Mouse (Mus musculus) intestine, embryonic 15.5 days (tissue): Measurements from ENCODE around the gene Gm10577. TPM values are rescaled to one million over a fixed set of nuclear protein-coding genes. Genes with fewer than 3 reads are reported as not detected.

Experiments used
- ATAC-seq: fragments of 200-750 bp; cut with Nextera tagmentation; 2 replicates; pipeline ENCODE4 v1.8.0; 2017; ENCODE audit warnings: moderate TSS enrichment, moderate library complexity
- H3K27ac ChIP-seq: fragments of 300-500 bp; sonication (generic); 2 replicates; pipeline ENCODE4 v1.5.1; 2015; ENCODE audit warnings: mild to moderate bottlenecking, inconsistent platforms
- H3K27me3 ChIP-seq: fragments of 300-500 bp; sonication (generic); replicated peaks from 2 replicates; pipeline ENCODE4 v1.6.1; 2015; ENCODE audit warnings: inconsistent platforms
- H3K36me3 ChIP-seq: fragments of 300-500 bp; sonication (generic); 2 replicates; pipeline ENCODE4 v1.6.1; 2015; ENCODE audit warnings: inconsistent platforms
- H3K4me1 ChIP-seq: fragments of 300-500 bp; sonication (generic); replicated peaks from 2 replicates; pipeline ENCODE4 v1.6.1; 2015; ENCODE audit warnings: inconsistent platforms
- H3K4me2 ChIP-seq: fragments of 300-500 bp; sonication (generic); replicated peaks from 2 replicates; pipeline ENCODE4 v1.6.1; 2015; ENCODE audit warnings: mild to moderate bottlenecking, inconsistent platforms
- H3K4me3 ChIP-seq: fragments of 300-500 bp; sonication (generic); replicated peaks from 2 replicates; pipeline ENCODE4 v1.5.1; 2015; ENCODE audit warnings: inconsistent platforms
- H3K9ac ChIP-seq: fragments of 300-500 bp; sonication (generic); 2 replicates; pipeline ENCODE4 v1.6.1; 2015; ENCODE audit warnings: inconsistent platforms
- H3K9me3 ChIP-seq: fragments of 300-500 bp; sonication (generic); 2 replicates; pipeline ENCODE4 v1.6.1; 2016; ENCODE audit warnings: inconsistent platforms
- WGBS: fragments of 180-500 bp; shearing (Covaris S2); methylation state at CpG from one replicate; pipeline ENCODE4 v1.1.7; 2015; 5-methylcytosine and 5-hydroxymethylcytosine counted together
- polyA plus RNA-seq: library from polyadenylated mRNA; unstranded; fragments of >200 nt; fragmentation: Nextera tagmentation; extraction: Ambion mirVana; gene quantifications from 2 replicates; pipeline ENCODE4 v1.2.1, GENCODE M21; 2015

The Gm10577 gene
- polyA plus RNA-seq, 1 experiment from 2014 or later, result not detected

DNA sequence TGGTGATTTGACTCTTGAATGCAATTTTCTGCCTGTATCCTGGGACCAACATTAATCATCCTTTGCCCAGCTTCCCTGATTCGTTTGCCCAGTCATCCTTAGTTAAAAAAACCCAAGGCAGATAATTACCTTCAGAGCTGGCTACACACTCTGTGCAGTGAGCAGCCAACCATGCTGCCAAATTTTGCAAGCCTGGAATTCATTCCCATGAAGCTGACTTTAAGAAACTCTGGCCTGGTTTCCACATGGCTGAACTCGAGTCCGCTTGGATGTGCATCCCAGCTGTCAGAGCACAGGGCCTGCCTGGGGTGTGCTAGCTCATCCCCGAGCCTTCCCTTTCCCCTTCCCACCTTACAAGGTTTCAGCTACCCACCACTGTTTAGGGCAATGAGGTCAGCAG, 29.5 kb downstream of the Gm10577 start:
- H3K36me3 ChIP-seq, result peaks cover 6% of the 10 kb centered on the region; the same call in 1 of the 2 replicates
- H3K4me3 ChIP-seq, result no peak overlapping the region
- no peak for ATAC-seq
- 69% methylated on average over 4 of the region's 4 CpGs for WGBS
- H3K9me3 ChIP-seq, result no peaks in the 10 kb centered on the region
- H3K9ac ChIP-seq, result no peak overlapping the region
- no peaks in the 10 kb centered on the region for H3K27me3 ChIP-seq
- no peak overlapping the region for H3K4me2 ChIP-seq
- H3K27ac ChIP-seq, result no peak overlapping the region
- no peaks in the 10 kb centered on the region for H3K4me1 ChIP-seq

DNA sequence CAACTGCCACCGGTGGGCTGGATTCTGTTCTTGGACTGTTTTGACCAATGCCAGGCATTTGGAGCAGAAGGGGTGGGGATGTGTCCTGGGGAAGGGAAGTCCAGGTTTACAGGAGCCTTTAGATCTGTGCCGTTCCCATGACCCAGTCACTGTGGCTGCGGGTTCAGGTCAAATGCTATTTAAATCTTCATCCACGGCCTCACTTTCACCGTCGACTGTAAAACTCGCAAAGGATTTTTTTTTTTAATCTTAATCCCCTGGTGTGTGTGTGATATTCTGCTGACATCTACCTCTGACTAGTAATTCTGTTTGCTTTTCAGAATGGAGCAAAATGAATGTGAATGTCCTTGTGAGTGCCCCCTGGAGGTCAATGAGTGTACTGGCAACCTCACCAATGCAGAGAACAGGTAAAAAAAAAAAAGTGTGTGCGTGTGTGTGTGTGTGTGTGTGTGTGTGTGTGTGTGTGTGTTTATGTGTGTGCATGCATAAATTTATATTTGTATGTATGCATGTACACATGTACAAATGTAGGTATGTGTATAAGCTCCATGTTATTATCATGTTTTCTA, 32.2 kb downstream of the Gm10577 start:
- H3K4me1 ChIP-seq, result no peaks in the 10 kb centered on the region
- 87% methylated on average over 8 of the region's 8 CpGs for WGBS
- ATAC-seq, result no peak
- no peak overlapping the region for H3K9ac ChIP-seq
- no peak overlapping the region for H3K4me3 ChIP-seq
- no peaks in the 10 kb centered on the region for H3K27me3 ChIP-seq
- no peak overlapping the region for H3K4me2 ChIP-seq
- peaks cover 1% of the 10 kb centered on the region; the same call in 1 of the 2 replicates for H3K36me3 ChIP-seq
- no peak overlapping the region for H3K27ac ChIP-seq
- H3K9me3 ChIP-seq, result no peaks in the 10 kb centered on the region

DNA sequence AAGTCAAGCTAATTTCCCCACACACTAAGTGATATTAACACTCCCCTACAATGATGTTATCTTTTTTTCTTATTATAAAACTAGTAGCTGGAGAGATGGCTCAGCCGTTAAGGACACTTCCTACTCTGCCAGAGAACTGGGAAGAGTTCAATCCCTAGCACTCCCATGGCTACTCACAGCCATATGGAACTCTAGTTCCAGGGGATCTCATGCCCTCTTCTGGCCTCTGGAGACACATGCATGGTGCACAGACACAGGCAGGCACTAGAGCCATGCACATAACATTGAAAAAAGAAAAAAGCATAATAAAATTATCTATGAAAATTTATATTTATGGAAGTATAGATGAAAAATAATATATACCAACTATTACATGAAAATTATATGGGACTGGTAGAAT, 33.3 kb downstream of the Gm10577 start:
- Histone ChIP-seq H3K9me3 (no peaks in the 10 kb centered on the region), H3K4me3 (no peak overlapping the region), H3K36me3 (no peaks in the 10 kb centered on the region; the same call in 1 of the 2 replicates), H3K4me1 (no peaks in the 10 kb centered on the region), H3K27ac (no peak overlapping the region), H3K4me2 (no peak overlapping the region), H3K9ac (no peak overlapping the region), H3K27me3 (no peaks in the 10 kb centered on the region)
- ATAC-seq, result no peak
- 90% methylated on average over 1 of the region's 1 CpGs for WGBS

DNA sequence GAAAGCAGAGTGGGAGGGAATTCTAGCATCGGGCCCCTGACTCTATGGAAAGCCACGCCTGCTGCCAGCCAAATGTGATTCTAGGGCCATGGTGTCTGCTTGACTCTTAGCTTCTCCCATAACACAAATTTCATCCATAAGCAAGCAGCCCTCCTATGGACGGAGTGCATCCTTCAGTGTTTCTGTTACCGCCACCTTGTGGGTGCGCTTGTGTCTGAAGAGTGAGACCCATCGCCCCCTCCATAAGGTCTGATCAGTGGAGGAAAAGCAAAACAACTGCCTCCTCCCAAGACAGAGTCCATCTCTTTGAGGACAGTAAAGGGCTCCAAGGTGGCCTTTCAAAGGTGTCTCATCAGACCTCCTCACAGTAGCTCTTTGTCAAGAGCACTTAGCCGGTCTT, 43.0 kb downstream of the Gm10577 start:
- Histone ChIP-seq H3K4me2 (no peak overlapping the region), H3K4me3 (no peak overlapping the region), H3K4me1 (no peaks in the 10 kb centered on the region), H3K9ac (no peak overlapping the region), H3K27me3 (no peaks in the 10 kb centered on the region), H3K36me3 (0 out of 2 replicates have a peak, but pooled peaks cover 12% of the 10 kb centered on the region), H3K27ac (no peak overlapping the region), H3K9me3 (no peaks in the 10 kb centered on the region)
- 91% methylated on average over 7 of the region's 7 CpGs for WGBS
- no peak for ATAC-seq

DNA sequence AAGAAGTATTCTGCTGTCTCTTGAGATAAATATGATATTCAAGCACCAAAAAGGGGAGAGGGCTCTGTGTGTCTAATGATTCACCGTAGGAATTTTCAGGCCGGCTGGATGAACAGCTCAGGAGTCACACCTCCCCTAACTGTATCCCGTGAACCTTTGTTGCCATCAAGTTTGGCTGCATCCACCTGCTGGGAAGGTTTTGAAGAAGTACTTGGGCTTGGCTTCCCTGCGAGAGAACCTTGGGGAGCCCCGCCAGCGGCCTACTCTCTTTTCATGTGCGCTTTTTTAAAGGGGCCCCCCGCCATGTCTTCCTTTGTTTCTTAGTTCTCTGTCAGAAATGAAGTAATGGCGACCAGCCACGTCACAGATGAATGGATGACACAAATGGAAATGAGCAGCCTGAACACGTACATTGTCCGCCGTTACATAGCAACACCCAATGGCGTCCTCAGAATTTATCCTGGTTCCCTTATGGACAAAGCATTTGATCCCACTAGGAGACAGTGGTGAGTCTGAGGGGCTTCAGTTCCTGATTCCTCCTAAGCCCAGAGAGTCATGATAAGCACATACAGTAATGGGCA, 46.0 kb downstream of the Gm10577 start:
- Histone ChIP-seq H3K4me2 (no peak overlapping the region), H3K36me3 (0 out of 2 replicates have a peak, but pooled peaks cover 9% of the 10 kb centered on the region), H3K9ac (no peak overlapping the region), H3K4me1 (no peaks in the 10 kb centered on the region), H3K4me3 (no peak overlapping the region), H3K9me3 (no peaks in the 10 kb centered on the region), H3K27me3 (no peaks in the 10 kb centered on the region), H3K27ac (no peak overlapping the region)
- WGBS, result 94% methylated on average over 14 of the region's 14 CpGs
- ATAC-seq, result no peak

DNA sequence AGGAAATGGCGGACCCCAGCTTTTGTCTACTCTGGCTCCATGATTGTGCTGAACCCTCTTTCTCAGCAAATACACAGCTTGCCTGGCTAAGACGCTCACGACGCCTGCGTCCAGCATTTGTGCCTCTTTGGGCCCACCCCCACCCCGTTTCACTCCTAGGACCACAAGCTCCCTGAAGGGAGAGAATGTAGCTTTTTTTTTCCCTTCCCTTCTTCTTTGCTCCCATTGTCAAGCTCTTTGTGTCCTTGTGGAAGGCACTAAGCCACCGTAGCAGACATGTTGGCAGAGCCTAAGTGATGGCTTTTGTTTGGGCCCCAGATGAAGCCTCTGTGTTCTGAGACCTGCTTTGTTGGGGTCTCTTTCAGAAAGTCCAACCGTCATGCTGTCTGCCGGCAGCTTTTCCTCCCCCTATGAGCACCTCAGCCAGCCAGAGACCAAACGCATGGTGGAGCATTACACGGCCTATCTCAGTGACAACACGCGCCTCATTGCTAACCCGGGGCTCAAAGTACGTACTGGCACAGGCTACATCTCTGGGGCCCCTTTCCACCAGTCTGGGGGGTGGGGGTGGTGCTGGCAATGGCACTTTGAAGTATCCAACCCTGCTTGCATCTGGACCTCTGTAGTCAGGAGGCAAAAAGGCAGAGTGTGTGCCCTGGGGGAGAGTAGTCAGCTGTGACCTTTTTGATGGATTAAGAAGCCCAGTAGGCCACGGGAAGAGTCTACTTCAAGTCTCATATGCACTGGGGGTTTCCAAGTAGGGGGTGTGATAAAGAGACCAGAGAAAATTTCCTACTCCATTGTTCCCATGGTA, 46.6 kb downstream of the Gm10577 start:
- H3K27ac ChIP-seq, result no peak overlapping the region

More for the DNA sequence above, 46.6 kb downstream of the Gm10577 start:
- Histone ChIP-seq H3K4me3 (no peak overlapping the region), H3K36me3 (0 out of 2 replicates have a peak, but pooled peaks cover 9% of the 10 kb centered on the region), H3K4me1 (no peaks in the 10 kb centered on the region), H3K9me3 (no peaks in the 10 kb centered on the region), H3K27me3 (no peaks in the 10 kb centered on the region), H3K4me2 (no peak overlapping the region), H3K9ac (no peak overlapping the region)
- no peak for ATAC-seq
- WGBS, result 87% methylated on average over 16 of the region's 16 CpGs

Other genes with a start within 250 kb of the Gm10577 start
- 13.4 and 16.7 TPM in 2 replicates for gene Cachd1, start 244.0 kb downstream of the Gm10577 start, polyA plus RNA-seq
- gene Raver2, start 48.3 kb upstream of the Gm10577 start, polyA plus RNA-seq, result 6.0 and 6.6 TPM in 2 replicates
- gene Jak1, start 244.6 kb upstream of the Gm10577 start, polyA plus RNA-seq, result 71.1 and 76.5 TPM in 2 replicates